Mouse (Mus musculus) CD4-positive helper T cell, adult 2 months (primary cell): ENCODE measurements at regions not wholly inside any gene's neighbourhood (a gene's known extent, or its start where the extent isn't known, plus 50 kb on each side); places are given as distances from the start of the nearest gene placed in this dataset.

Source experiments
- DNase-seq: peaks from one replicate; pipeline ENCODE4 v3.0.0-alpha.2; 2012; ENCODE audit warnings: low read depth, missing footprints, low spot score

DNA sequence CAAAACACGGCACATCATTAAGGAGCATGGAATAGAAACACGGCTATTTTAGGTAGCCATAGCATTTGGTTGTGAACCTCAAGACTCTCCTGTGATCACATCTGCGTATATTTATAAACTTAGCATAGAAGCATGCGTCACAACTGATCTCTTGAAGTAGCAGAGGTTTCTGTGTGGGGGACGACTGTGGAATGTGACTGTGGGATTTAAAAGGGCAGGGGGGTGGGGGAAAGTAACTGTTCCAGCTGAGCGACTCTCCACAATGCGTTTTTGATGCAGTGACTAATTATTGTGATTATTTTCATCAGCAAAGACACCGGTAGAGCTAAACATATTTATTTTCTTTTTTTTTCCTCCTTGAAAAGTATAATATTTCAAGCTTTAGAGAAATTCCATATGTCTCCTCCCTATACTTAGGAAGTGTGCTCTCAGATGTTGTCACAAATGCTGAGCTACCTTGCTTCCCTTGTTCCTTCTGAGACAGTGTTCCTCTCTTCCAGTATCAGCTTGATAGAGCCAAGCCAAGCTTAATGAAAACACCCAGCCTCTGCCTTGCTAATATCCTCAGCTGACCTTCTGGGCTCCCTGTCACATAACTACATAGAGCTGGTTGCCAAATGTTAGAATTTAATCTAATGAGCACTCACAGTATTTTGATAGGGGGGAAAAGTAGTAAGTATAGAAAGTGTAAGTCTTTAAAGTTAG, 75.0 kb upstream of the Magi3 start:
- no peak for DNase-seq

DNA sequence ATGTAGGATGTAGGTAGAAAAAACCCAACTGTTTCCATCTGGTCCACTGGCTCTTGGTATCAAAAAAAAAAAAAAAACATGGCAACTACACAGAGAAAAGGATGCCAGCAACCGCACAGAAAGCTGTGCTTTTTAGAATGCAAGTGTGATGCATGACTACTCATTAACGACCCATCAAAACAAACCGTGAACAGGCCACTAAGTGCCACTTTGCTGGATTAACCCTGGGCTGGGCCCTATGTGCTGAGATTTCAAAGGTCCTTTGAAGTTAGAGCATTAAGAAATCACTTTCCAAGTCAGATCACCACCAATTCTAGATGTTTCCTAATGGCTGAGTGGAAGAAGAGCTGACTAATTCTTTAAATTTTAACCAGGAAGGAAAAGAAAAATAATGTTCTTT, 73.7 kb upstream of the Magi3 start:
- no peak for DNase-seq

DNA sequence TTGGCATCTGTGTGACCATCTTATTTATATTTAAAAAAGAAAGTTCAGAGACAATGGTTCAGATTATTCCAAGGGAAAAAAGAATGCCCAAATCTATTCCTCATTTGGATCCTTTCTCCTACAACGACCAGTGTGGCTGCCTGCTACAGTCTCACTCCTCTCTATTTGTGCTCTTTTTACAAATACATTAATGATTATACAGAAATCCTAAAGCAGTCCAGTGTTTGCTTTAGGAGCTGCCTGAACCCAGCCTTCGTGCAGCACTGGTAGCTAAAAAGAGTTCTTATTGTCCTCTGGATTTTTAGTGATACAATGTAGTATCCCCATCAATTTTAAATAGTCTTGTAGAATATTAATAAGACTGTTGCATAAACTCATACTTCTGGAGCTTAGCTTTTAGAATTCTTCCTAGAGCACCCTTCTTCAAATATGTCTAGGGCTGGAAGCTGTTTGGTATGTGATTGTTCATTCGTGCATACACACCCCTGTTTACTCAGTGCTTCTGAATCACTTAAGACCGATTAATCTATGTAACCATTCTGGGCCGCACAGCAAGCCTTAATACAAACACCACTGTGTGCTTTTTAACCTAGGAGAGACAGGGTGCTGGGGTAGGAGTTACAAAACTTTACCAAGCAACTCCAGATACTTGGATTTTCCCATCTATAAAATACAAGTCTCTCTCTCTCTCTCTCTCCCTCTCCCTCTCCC, 69.0 kb upstream of the Magi3 start:
- no peak for DNase-seq

- DNase-seq: no peak
These were observed 67.7 kb upstream of the Magi3 start for GRCm38 (mm10) chr3:104287900-104288299.

DNA sequence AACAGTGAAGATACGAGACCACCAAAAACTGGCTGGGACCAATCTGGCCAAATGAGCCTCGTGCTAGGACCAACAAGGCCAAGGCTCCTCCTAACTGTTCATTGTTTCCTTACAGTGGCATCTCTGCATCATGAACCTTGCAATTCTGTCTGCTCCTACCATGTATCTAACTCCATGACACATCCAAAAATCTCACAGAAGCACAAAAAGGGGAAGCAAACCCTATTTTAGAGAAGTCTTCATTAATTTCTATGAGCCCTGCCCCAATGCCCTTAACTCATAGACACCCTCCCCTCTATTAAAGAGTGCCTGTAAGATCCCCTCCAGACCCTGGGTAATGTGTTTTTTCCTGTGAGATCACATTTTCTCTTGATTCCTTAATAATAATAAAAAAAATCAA, 64.8 kb upstream of the Magi3 start:
- no peak for DNase-seq

DNA sequence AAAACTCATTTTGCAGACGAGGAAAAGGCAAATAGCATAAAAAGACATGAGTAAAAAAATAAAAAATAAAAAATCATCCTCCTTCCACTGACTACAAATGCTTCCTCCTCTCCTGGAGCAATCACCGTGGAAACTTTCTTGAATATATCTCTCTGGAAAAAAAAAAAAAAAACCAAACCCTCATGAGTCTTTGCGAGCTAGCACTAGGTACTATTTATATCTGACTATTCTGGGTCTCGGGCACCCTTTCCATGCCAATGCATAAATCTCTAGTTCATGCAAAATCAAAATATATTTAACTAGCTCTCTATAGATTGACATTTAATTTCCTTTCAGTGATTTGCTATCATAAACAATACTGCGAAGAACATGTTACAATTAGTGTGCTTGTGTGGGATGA, 63.7 kb upstream of the Magi3 start:
- no peak for DNase-seq

- no peak for DNase-seq
These were observed 59.3 kb upstream of the Magi3 start for GRCm38 (mm10) chr3:104279505-104279904.

- no peak for DNase-seq
These were observed 54.6 kb upstream of the Magi3 start for GRCm38 (mm10) chr3:104274718-104275302.

DNA sequence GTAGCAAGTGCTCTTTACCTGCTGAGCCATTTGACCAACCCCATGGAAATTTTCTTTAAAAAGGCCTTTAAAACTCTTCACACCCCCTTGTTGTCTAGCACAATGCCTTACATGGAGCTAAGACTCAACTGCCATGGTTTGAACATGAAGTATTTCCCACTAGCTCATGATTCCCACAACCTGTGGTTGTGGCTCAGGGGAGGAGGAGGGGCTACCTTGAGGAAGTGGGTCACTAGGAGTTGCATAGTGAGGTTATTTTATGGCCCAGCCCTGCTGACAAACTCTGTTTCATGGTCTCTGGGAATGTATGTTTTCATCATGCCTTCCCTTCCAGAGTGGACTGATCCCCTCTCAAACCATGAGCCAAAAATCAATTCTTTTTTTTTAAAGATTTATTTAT, 53.9 kb upstream of the Magi3 start:
- DNase-seq: no peak
